Mouse (Mus musculus) liver, adult 2 months (tissue): Measurements from ENCODE around the gene Pdxk.

Source experiments
- CTCF ChIP-seq: fragments of 200-500 bp; IDR thresholded peaks from 2 replicates; pipeline ENCODE4 v1.5.1; 2011; ENCODE audit warnings: low read depth, low read length, control low read depth
- POLR2A ChIP-seq: fragments of 200-500 bp; IDR thresholded peaks from 2 replicates; pipeline ENCODE4 v1.6.1; 2011; ENCODE audit warnings: low read length, control low read depth; ENCODE audit not compliant: insufficient read depth; ENCODE audit errors: extremely low read depth

DNA sequence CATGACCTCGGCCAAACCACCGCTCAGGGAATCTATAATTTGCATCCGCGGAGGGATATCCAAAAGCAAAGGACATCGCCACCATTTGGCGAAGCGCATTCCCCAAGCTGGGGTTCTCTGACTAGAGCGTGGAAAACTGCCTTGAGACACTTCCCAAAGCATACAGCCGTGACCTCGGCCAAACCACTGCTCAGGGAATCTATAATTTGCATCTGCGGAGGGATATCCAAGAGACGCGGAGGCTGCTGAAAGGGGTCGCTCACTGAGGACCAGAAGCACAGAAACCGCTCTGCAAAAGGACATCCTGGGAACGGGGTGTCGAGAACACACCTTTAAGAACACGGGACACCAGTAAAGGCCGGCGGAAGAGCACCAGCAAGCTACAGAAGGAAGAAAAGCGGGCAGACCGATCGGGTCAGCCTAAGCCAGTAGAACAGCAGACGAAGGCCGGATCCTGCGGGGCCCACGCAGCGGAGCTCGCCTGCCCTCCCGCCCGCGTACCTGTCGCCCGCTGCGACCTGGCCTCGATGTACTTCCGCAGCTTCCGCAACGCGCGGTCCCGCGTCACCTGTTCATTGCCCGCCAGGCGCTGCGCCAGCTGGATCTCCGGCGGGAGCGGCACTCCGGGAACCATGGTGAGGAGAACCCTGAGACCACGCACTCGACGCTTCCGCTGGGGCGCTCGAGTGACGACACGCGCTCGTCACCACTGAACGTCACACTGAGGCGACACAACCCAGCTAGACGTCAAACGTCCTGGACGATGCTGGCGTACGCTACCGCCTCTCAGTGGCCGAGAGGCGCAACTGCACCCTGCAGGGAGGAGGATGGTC is 52.2 kb downstream of the Pdxk start, which contains the start of gene Rrp1:
- TF ChIP-seq CTCF: peak; percentile 100
- peak; percentile 57 for TF ChIP-seq POLR2A
